Mouse (Mus musculus) regulatory T cell (primary cell): Measurements from ENCODE around the gene Ms4a14.
"Not testable (repeated sequence)": the region's sequence is repeated elsewhere in the genome, so short reads cannot be mapped to it uniquely, and the experiment has no call there.

ENCODE experiments used
- in situ Hi-C: fragments of 300-600 bp; cut with MboI, MseI; formaldehyde crosslinking; loops from one replicate; pipeline ENCODE4 v1.15.1; 2025; ENCODE audit warnings: high pct_unique_total_duplicates

Ms4a14 gene

DNA sequence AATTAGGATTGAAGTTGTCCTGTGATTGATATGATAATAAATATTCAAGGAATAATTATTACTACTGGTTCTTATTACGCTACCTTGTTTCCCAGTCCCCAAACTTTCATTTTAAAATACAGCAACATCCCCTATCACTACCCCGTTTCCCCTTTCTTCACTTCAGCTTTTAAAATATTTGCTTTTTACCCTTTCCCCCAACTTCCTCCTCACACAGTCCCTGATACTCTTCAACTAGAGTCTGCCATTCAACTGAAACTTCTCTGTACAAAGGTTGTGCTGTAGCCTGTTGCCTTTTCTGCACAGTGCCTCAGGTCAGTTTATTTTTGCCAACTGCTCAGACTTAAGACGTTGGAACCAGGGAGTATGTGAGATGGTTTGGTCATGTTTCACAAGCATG is 50.7 kb downstream of the Ms4a14 start:
- in situ Hi-C loops = no loop called here

DNA sequence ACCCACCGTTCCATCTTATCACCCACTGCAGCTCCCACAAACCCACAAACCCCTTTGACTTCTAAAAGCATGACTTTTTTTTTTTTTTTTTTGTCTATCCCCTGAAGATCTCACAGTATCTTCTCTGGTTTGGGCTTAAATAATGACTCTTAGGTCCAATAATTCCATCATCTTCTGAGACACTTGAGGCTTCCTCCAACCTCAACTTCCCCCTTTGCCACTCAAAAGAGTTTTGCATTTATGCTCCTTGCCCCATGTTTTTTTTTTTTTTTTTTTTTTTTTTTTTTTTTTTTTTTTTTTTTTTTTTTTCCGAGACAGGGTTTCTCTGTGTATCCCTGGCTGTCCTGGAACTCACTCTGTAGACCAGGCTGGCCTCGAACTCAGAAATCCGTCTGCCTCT is 51.3 kb downstream of the Ms4a14 start:
- in situ Hi-C loops = not testable (repeated sequence)

DNA sequence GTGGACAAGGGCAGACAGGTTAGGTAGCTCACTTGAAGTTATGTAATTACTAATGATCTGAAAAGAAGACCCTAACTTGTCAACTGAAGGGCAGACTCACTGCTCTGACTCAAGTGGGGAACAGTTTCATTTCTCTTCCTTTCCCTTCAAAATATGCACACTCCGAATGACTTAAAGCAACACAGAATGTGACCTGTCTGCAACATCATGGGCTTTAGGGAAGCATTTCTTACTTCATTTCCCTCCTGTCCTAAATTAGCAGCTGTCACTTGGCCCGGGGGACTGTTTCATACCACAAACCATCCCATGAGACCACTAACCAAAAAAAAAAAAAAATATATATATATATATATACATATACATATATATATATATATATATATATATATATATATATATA is 52.7 kb downstream of the Ms4a14 start:
- in situ Hi-C loops = no loop called here
